Mouse (Mus musculus): ENCODE data around the gene Morn4.

- TF ChIP-seq TAL1 (IDR thresholded peaks at IDR 0.05; ENCODE audit: low read length) (no peak), CTCF (IDR thresholded peaks at IDR 0.05 in 2 of 3, conservative IDR thresholded peaks at IDR 0.05 in 1 of 3; ENCODE audit: control insufficient read depth in 1 of 3, insufficient read depth in 1 of 3, low read depth in 2 of 3, low read length in 3 of 3, poor library complexity in 1 of 3, severe bottlenecking in 1 of 3) (no peak), TCF12 (IDR thresholded peaks at IDR 0.05; ENCODE audit: low read depth, low read length) (no peak), RCOR1 (IDR thresholded peaks at IDR 0.05; ENCODE audit: low read depth, low read length) (no peak)
These were observed 40.9 kb upstream of the Morn4 start for GRCm38 (mm10) chr19:42127024-42127423.

Data from MEL (cell line).